Mouse (Mus musculus) urinary bladder, adult 2 months (tissue): ENCODE data around the gene Ikzf1. TPM values are rescaled to one million over a fixed set of nuclear protein-coding genes. Genes with fewer than 3 reads are reported as not detected.

ENCODE experiments used
- DNase-seq: peaks from one replicate; pipeline ENCODE4 v3.0.0; 2022; ENCODE audit warnings: low spot score
- polyA plus RNA-seq: library from polyadenylated mRNA; depleted of rRNA; stranded (reverse); fragments of >200 nt; gene quantifications from 2 replicates; pipeline ENCODE4 v1.2.3, GENCODE M21; 2012

The Ikzf1 gene
- polyA plus RNA-seq, 1 experiment, result 3.9 TPM

GRCm38 (mm10) chr11:11766736-11767135 lies 81.9 kb downstream of the Ikzf1 start:
- DNase-seq, result no peak

GRCm38 (mm10) chr11:11768057-11768456 lies 83.3 kb downstream of the Ikzf1 start:
- no peak for DNase-seq

- DNase-seq, result no peak
These were observed 84.5 kb downstream of the Ikzf1 start for GRCm38 (mm10) chr11:11769281-11769680.

- DNase-seq, result no peak
These were observed 85.9 kb downstream of the Ikzf1 start for GRCm38 (mm10) chr11:11770691-11771090.

- DNase-seq, result no peak
These were observed 87.4 kb downstream of the Ikzf1 start for GRCm38 (mm10) chr11:11772196-11772595.

GRCm38 (mm10) chr11:11774384-11774783 lies 89.6 kb downstream of the Ikzf1 start:
- no peak for DNase-seq

- DNase-seq, result no peak
These were observed 90.1 kb downstream of the Ikzf1 start for GRCm38 (mm10) chr11:11774893-11775292.

- no peak for DNase-seq
These were observed 91.4 kb downstream of the Ikzf1 start for GRCm38 (mm10) chr11:11776071-11776821.

- DNase-seq, result no peak
These were observed 92.0 kb downstream of the Ikzf1 start for GRCm38 (mm10) chr11:11776822-11777174.

GRCm38 (mm10) chr11:11777246-11777645 lies 92.4 kb downstream of the Ikzf1 start:
- no peak for DNase-seq

GRCm38 (mm10) chr11:11777796-11778195 lies 93.0 kb downstream of the Ikzf1 start:
- no peak for DNase-seq

- no peak for DNase-seq
These were observed 93.5 kb downstream of the Ikzf1 start for GRCm38 (mm10) chr11:11778345-11778744.

- DNase-seq, result no peak
These were observed 96.9 kb downstream of the Ikzf1 start for GRCm38 (mm10) chr11:11781728-11782127.

- DNase-seq, result no peak
These were observed 100.7 kb downstream of the Ikzf1 start for GRCm38 (mm10) chr11:11785457-11785856.

GRCm38 (mm10) chr11:11788521-11788974 lies 103.7 kb downstream of the Ikzf1 start:
- peak; percentile 43 for DNase-seq

- DNase-seq, result no peak
These were observed 109.8 kb downstream of the Ikzf1 start for GRCm38 (mm10) chr11:11794626-11795025.

- no peak for DNase-seq
These were observed 113.9 kb downstream of the Ikzf1 start for GRCm38 (mm10) chr11:11798690-11799089.

- DNase-seq, result no peak
These were observed 115.5 kb downstream of the Ikzf1 start for GRCm38 (mm10) chr11:11800304-11800703.

GRCm38 (mm10) chr11:11801067-11801466 lies 116.3 kb downstream of the Ikzf1 start:
- DNase-seq, result no peak

GRCm38 (mm10) chr11:11804421-11804820 lies 119.6 kb downstream of the Ikzf1 start:
- no peak for DNase-seq

GRCm38 (mm10) chr11:11805951-11806350 lies 121.1 kb downstream of the Ikzf1 start:
- no peak for DNase-seq

- no peak for DNase-seq
These were observed 123.4 kb downstream of the Ikzf1 start for GRCm38 (mm10) chr11:11808035-11808819.

- peak; percentile 96 for DNase-seq
These were observed 124.1 kb downstream of the Ikzf1 start, which contains the start of gene Fignl1 for GRCm38 (mm10) chr11:11808820-11809403. Gene Fignl1, minus strand, starts transcription at chr11:11808962.
